In genomic region chrX:156009756-156010155, GRCm38 (mm10) we compare ENCODE assay signal across 21 mouse cellular contexts.
DNase-seq lines count a peak whose midpoint lies in the region; ATAC-seq and TF ChIP-seq lines count a peak whose summit lies in the region.
"Had no signal": no experiment of that assay in that cellular context is flagged by ENCODE, and none has a peak within 500 bp of the region (broad histone marks: within the 10 kb centered on the region; RNA-seq: fewer than 3 reads in every experiment).

No protein-coding gene starts in this region.

- no peak for TF ChIP-seq CTCF in intestine, postnatal 0 days (IDR thresholded peaks at IDR 0.05; ENCODE audit: low read depth)

- H3K36me3 ChIP-seq in intestine, embryonic 15.5 days = no peaks in the 10 kb centered on the region
- no peaks in the 10 kb centered on the region for H3K36me3 ChIP-seq in intestine, embryonic 16.5 days (ENCODE audit: control insufficient read depth, insufficient read depth, low read length)
- no peaks in the 10 kb centered on the region for H3K36me3 ChIP-seq in intestine, postnatal 0 days (ENCODE audit: control insufficient read depth, insufficient read depth)
- no peaks in the 10 kb centered on the region for H3K36me3 ChIP-seq in midbrain, embryonic 16.5 days (ENCODE audit: control insufficient read depth, insufficient read depth, low read length)
- H3K36me3 ChIP-seq: G1E had no signal

- DNase-seq in right cerebral cortex, postnatal 4 days = no peak
- no peak for DNase-seq in layer of hippocampus, adult 8-10 months (ENCODE audit: low spot score in 2 of 2)
- DNase-seq: adrenal gland, adult 2 months; adrenal gland, adult 8-10 months; adrenal gland, postnatal 10 days; adrenal gland, postnatal 14 days; adrenal gland, postnatal 25 days; adrenal gland, postnatal 36 days; B cell, adult 2 months; cerebellum, adult 11 months; cerebellum, adult 11-12 months; cerebellum, adult 18-20 months had no signal

- no peak overlapping the region for H3K4me2 ChIP-seq in intestine, embryonic 15.5 days (replicated peaks)
- H3K4me2 ChIP-seq in intestine, embryonic 16.5 days (ENCODE audit: low read depth, low read length) = no peak overlapping the region
- no peak overlapping the region for H3K4me2 ChIP-seq in intestine, postnatal 0 days (replicated peaks; ENCODE audit: low read depth)
- H3K4me2 ChIP-seq in midbrain, embryonic 16.5 days (ENCODE audit: low read length) = no peak overlapping the region

- no peaks in the 10 kb centered on the region for H3K4me1 ChIP-seq in intestine, embryonic 15.5 days (replicated peaks)
- no peaks in the 10 kb centered on the region for H3K4me1 ChIP-seq in intestine, embryonic 16.5 days (ENCODE audit: control insufficient read depth, insufficient read depth, low read length)
- H3K4me1 ChIP-seq in intestine, postnatal 0 days (replicated peaks; ENCODE audit: control insufficient read depth, insufficient read depth, low read length) = no peaks in the 10 kb centered on the region
- no peaks in the 10 kb centered on the region for H3K4me1 ChIP-seq in midbrain, embryonic 16.5 days (ENCODE audit: control insufficient read depth, insufficient read depth, low read length)

- H3K9ac ChIP-seq in intestine, embryonic 15.5 days = no peak overlapping the region
- H3K9ac ChIP-seq in intestine, embryonic 16.5 days (ENCODE audit: low read depth, low read length) = no peak overlapping the region
- no peak overlapping the region for H3K9ac ChIP-seq in intestine, postnatal 0 days (ENCODE audit: low read depth, low read length)
- no peak overlapping the region for H3K9ac ChIP-seq in midbrain, embryonic 16.5 days (ENCODE audit: low read depth, low read length)

- peak; percentile 67 for ATAC-seq in intestine, embryonic 15.5 days
- ATAC-seq in intestine, embryonic 16.5 days = peak; percentile 86
- 0 out of 2 replicates have a peak, but pooled peaks have one; percentile 49 for ATAC-seq in intestine, postnatal 0 days
- no peak for ATAC-seq in midbrain, embryonic 16.5 days
- ATAC-seq: activated CD4-positive, CD25-positive, alpha-beta regulatory T cell, adult 4 months; CD4-positive, CD25-positive, alpha-beta regulatory T cell, adult 4 months; Patski had no signal

- no peaks in the 10 kb centered on the region for H3K9me3 ChIP-seq in intestine, embryonic 15.5 days
- no peaks in the 10 kb centered on the region for H3K9me3 ChIP-seq in intestine, embryonic 16.5 days (ENCODE audit: control insufficient read depth, low read length)
- no peaks in the 10 kb centered on the region for H3K9me3 ChIP-seq in intestine, postnatal 0 days (ENCODE audit: control insufficient read depth)
- H3K9me3 ChIP-seq in midbrain, embryonic 16.5 days (replicated peaks; ENCODE audit: control insufficient read depth, low read length, poor library complexity, severe bottlenecking) = no peaks in the 10 kb centered on the region
- H3K9me3 ChIP-seq: G1E had no signal

- no peak overlapping the region for H3K4me3 ChIP-seq in intestine, embryonic 15.5 days (replicated peaks)
- no peak overlapping the region for H3K4me3 ChIP-seq in intestine, embryonic 16.5 days (ENCODE audit: low read length)
- H3K4me3 ChIP-seq in intestine, postnatal 0 days (ENCODE audit: low read depth, low read length) = no peak overlapping the region
- no peak overlapping the region for H3K4me3 ChIP-seq in midbrain, embryonic 16.5 days (ENCODE audit: low read depth, low read length)

- 59% methylated on average over 1 of the region's 1 CpGs for WGBS in intestine, embryonic 15.5 days
- 64% methylated on average over 1 of the region's 1 CpGs for WGBS in intestine, embryonic 16.5 days
- 40% methylated on average over 1 of the region's 1 CpGs for WGBS in intestine, postnatal 0 days
- WGBS in midbrain, embryonic 16.5 days = 80% methylated on average over 1 of the region's 1 CpGs

- no peaks in the 10 kb centered on the region for H3K27me3 ChIP-seq in intestine, embryonic 15.5 days (replicated peaks)
- H3K27me3 ChIP-seq in intestine, embryonic 16.5 days (replicated peaks; ENCODE audit: control insufficient read depth, insufficient read depth, low read length) = no peaks in the 10 kb centered on the region
- no peaks in the 10 kb centered on the region for H3K27me3 ChIP-seq in intestine, postnatal 0 days (replicated peaks; ENCODE audit: control insufficient read depth, insufficient read depth, low read length)
- H3K27me3 ChIP-seq in midbrain, embryonic 16.5 days (ENCODE audit: control insufficient read depth, insufficient read depth, low read depth, low read length) = no peaks in the 10 kb centered on the region
- H3K27me3 ChIP-seq: CH12.LX, Patski had no signal

- no peak overlapping the region for H3K27ac ChIP-seq in intestine, embryonic 15.5 days
- no peak overlapping the region for H3K27ac ChIP-seq in intestine, embryonic 16.5 days (ENCODE audit: low read length)
- H3K27ac ChIP-seq in intestine, postnatal 0 days (ENCODE audit: low read depth, low read length) = no peak overlapping the region
- no peak overlapping the region for H3K27ac ChIP-seq in midbrain, embryonic 16.5 days (ENCODE audit: low read length)
